Mouse (Mus musculus): Measurements from ENCODE around the gene Snd1.

Snd1 gene

DNA sequence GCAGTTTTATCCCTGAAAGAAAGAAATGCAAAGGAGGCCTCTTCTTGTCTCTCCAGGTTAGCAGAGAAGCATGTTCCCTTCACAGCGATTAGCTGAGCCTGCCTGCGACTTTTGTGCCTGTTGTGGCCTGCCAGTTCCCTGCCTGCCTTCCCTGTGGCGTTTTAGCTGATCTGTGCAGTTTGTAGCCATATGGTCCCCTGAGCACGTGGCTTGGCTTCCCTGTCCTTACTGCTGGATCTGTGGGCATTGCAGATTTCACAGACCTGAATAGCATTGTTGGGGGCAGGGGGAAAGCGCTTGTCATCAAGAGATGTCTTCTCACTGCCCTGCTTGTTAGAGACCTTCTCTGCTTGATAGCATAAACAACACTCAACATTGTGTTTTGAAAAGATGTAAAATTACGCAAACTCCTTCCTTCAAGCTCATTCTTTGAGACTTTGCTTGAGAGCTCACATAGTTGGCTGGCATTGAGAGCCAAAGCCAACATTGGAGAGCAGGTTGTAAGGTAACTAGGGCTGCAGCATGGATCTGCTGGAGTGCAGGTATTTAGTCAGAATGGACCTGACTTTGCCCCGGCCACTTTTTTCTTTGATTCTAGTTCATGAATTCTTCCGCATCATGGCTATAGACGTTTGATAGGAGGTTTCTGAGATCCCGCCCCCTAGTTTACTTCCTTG lies 63.0 kb downstream of the Snd1 start:
- DNase-seq (ENCODE audit: low read depth in 1 of 2, low spot score in 2 of 2) = no peak

DNA sequence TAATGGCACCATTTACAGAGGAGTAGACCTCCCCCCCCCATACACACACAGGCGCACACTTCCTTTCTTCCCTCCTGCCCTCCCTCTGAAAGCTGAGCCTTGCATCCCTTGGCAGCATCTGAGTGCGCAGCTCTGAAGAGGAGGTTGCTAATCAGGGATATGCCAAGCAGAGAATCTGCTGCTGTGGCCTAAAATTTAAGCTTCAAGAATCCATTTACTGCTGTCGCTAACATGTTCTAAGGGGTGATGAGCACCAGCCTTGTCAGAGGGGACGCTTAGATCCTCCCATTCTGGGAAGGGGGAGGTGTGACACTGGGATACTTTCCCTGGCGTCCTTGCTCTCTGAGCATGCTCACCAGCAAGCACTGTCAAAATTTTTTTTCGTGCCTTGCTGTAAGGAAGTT lies 67.4 kb downstream of the Snd1 start:
- no peak for DNase-seq (ENCODE audit: low read depth in 1 of 2, low spot score in 2 of 2)

DNA sequence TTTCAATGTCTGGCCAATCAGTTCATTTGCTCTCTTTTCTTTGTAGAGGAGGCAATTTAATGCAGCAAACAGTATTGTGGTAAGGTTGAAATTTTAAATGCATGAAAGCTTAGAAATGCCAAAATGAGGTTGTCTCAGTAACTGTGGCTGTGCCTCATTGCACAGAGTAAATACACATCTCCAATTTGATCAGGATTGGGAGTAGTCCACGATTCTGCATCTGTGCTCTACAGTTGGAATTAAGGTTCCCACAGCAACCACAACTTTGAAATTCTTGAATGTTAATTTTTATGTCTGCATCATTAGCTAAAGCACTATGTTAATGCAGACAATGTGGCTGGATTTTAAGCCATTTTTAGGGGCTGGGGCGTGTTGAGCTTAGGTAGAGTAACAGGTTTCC lies 72.0 kb downstream of the Snd1 start:
- DNase-seq (ENCODE audit: low read depth in 1 of 2, low spot score in 2 of 2) = no peak

DNA sequence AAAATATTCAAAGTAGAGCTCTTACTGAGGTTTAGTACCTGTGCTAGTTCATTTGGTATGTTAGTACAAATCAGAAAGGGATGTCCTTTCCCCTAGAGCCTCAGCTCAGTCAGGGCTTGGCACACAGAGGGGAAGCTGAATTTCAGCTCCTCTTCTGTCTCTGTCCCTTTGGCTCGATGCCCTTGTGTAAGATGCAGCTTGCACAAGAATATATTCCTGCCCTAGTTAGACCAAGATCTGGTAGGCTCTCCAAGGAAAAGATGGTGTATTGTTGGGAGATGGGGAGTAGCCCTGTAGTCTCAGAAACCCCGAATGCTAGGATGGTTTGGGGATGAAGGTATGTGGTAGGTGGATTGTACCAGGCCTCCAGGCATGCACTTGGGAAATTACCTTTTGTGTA lies 74.4 kb downstream of the Snd1 start:
- no peak for DNase-seq (ENCODE audit: low read depth in 1 of 2, low spot score in 2 of 2)

DNA sequence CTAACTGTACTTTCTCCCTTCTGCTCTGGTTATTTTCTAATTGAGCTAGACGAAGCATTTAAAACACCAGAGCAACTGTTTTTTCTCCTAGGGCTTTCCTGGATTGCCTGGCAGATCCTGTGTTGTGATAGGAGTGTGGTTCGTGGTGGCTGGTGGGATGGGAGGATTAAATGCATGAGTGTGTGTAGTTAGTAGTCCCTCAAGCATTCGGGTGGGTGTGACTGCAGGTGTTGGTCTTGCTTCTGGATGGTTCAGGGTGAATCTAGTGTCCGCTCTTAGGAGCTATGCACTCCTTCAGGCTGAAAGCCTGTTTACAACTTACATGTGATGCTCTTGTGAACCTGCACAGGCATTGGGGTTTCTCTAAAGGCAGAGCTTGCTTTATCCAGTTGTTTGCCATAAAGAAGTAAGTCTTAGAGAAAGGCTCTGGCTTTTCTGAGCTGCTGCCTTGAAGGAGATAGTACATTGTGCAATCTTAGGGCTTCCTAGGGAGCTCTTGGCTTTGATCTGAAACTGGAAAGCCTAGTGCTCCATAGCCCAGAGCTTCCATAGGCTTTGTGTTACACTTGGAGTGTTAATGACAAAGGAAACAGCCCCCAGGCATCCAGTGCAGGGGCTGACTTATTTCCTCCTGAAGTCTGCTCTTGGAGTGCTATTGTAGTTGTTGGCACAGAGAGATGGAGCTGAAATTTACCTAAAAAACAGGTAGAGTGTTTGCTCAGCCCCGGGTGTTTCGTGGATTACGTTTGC lies 75.5 kb downstream of the Snd1 start:
- DNase-seq (ENCODE audit: low read depth in 1 of 2, low spot score in 2 of 2) = no peak

DNA sequence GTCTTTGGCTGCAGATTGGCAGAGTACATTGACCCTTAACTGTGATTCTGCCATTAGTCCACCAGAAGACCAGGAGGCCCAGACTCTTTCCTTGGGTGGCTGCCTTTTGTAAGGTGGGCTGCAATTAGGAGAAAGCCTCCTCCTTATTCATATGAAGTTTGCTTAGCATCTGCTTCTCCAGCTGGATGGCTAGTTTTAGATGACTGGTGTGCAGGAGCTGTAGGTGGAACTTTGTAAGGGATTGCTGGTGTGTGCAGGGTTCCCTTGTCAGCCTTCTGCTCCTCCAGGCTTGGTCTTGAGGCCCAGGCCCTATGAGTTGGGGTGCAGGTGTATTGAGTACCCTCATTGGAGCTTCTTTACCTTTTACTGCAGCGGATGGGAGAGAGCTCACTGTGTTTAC lies 79.5 kb downstream of the Snd1 start:
- DNase-seq (ENCODE audit: low read depth in 1 of 2, low spot score in 2 of 2) = no peak

DNA sequence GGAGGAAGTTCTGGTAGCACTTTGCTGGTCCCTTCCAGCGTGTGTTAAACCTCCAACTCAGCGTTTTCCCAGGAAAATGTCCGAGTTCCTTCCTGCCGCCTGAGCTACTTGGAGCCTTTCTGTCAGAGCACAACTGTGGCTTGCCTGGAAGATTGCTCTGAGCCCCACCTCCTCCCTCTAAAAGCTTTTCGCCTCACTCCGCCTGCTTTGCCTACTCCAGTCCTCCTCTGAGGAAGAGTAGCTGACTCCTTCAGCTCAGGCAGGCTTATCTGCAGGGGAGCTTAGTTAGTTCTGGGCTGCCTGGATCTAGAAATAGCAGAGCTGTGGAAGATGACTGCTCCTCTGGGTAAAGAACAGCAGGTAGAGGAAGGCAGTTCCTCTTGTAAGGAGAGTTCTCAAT lies 80.1 kb downstream of the Snd1 start:
- no peak for DNase-seq (ENCODE audit: low read depth in 1 of 2, low spot score in 2 of 2)

DNA sequence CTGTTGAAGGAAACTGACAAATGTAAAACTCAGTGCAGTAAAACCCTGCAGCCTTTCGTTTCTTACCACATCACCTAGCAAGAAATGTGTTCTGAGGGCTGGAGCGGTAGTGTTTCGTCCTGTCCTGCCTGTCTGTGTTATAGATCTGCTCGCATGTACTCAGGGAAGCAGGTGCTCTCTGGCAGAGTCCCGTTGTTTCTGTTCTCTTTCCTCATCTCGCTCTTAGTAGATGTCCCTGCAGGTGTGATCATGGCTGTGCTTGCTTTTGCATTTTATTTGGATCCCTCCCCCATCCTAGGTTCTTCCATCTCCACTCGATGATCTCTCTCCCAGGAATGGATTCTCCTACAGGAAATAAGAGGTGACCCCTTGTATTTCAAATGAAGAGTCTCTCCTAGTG lies 80.5 kb downstream of the Snd1 start:
- DNase-seq (ENCODE audit: low read depth in 1 of 2, low spot score in 2 of 2) = no peak

DNA sequence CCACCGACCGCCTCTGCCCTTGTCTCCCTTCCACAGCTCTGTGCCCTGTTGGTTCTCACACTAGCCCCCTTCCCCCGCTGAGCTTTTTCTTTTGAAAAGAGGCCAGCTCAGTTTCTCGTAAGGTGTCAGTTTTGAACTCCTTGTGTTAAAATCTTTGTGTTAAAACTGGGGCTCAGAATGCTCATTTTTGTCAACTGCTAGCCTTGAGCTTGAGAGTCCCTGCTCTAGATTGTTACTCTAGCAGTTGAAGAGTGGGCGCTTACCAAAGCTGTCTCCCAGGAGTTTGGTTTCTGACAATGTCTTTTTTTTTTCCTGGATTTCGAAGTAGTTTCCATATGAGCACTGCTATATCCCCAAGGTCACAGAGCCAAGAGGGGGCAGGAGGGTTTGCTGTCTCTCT lies 82.8 kb downstream of the Snd1 start:
- no peak for DNase-seq (ENCODE audit: low read depth in 1 of 2, low spot score in 2 of 2)

DNA sequence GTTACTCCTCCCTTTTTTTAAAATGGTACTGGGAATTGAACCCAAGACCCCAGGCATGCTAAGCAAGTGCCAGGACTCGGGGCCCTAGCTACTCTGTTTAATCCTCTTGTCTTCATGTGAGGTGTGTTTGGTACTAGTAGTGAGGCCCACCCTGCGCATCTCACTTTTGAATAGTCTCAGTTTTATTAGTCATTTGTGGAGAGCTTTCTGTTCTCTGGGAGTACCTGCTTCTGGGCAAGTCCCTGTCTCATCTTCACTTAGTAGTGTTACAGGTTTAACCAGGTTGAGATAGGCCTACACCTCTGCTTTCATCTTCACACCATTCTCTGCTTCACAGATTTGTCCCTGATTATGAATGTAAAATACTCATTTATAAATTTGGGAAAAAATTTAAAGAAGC lies 84.5 kb downstream of the Snd1 start:
- DNase-seq (ENCODE audit: low read depth in 1 of 2, low spot score in 2 of 2) = no peak

DNA sequence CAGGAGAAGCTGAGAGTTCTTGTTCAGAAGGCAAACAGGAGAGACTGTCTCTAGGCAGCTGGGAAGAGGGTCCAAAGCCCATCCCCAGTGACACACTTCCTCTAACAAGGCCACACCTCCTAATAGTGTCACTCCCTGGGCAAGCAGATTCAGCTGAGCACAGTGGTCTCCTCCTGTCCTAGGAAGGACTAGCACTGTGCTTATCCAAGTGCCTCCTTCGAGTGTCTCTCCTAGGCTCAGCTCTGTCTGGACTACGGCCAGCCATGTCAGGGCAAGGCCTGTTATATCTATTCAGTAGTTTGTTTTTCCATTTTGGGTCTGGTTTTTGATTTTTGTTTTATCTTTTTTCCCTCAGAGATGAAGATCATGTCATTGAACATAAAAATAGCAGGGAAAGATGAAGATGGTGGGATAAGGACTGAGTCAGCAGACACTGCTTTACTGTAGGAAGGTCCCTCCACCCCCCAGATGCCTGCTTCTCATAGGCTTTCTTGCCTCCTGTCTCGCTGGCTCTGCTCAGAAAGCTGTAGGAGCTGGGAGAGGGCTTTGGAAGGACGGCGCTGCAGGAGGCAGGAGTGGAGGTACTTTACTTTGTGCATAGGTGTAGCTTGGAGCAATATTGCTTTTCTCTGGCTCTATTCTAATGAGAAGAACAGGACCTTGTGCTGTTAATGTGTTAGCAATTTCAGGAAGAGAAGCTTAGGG lies 86.5 kb downstream of the Snd1 start:
- DNase-seq (ENCODE audit: low read depth in 1 of 2, low spot score in 2 of 2) = no peak

DNA sequence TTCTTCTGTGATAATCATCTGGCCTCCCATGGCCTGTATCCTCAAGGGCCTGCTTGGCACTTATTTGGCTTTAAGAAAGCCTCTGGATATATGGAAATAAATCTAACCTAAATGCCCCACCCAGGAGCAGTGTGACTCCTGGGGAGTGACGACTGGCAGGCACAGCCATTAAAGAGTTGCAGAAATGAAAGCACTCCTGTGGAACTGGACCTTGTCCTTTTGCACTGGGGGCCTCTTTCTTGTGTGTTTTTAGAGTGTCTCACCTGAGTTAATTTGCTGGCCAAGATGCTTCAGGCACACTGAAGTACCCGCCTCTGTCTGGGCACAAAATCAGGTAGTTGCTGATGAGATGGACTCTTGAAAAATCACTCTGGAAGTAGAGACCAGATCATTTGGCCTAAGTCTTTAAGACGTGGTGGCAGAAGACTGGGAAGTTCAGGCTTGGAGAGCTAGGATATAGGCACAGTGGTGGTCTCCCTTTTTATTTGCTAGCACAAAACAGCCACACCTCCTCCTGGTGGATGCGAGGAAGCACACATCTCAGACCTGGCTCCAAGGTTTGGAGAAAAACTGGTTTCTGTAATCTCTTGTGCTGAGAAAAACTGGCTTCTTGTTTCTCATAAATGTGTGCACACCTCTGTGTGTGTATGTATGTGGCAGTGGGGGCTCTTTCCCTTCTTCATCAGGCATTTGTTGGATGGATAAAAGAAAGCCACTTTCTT lies 87.5 kb downstream of the Snd1 start:
- DNase-seq (ENCODE audit: low read depth in 1 of 2, low spot score in 2 of 2) = no peak

DNA sequence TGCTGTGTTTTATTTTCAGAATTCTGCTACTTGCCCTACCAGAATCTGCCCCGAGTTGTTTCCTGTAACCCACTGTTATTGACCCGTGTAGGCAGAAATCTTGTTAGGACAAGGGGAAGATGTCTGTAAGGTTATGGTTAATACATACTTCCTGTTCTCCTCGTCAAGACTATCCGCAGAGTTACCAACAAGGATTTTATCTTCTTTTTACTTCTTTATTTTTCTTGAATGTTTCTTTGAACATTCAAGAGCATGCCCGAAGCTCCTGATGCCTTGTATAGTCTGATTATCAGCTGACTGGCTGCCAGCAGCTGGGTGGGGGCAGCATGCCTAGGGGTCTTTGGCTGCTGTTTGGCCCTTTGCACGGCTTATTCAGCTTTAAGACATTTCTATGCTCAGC lies 93.0 kb downstream of the Snd1 start:
- no peak for DNase-seq (ENCODE audit: low read depth in 1 of 2, low spot score in 2 of 2)

DNA sequence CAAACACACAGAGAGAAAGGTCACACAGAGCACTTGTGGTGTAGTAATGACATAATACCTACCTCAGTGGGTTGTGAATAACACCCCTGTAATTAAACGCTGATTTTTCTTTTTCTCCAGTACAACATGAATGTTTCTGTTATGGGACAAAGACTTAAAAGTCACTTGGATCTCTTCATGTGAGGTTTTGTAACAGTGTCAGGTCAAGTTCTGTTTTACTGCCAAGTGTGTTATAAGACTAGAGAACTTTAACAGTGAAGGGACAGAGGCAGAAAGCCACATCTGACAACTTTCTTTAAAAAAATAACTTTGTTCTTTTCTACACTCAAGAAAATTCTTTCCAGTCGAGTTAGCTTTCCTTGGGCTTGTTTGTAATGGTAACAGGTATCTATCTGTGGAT lies 97.0 kb downstream of the Snd1 start:
- DNase-seq (ENCODE audit: low read depth in 1 of 2, low spot score in 2 of 2) = no peak

DNA sequence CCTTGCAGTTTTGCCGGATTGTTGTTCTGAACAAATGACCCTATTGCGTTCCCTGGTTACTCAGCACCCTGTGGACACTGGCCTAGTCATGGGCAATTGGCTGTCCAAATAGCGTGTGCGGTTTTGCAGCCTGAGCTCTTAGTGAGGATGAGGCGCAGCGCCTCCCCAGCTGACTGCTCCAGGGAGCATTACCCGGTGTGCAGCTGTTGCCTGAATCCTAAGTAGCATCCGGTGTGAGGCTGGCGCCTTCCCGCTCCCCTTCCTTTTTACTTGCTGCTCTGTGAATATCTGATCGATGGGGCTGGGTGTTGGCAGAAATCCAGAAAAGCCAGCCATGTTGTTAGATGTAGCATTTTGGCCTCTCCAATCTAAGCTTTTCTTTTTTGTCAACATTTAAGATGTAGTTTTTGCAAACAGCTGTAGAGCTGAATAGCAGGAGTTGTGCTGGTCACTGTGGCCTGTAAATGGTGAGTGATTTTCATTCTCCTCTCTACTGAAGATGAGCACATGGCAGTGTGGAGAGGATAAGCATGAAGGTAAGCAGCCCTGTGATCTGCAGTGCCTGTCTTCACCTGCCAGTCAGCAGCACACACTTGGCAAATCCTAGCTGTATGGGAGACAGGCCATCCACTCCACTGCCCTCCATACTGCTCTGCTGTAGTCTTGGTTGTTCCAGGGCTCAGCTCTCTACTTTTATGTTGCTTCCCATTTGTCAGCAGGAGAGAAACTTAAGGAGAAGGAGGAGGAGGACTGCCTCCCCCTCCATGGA lies 98.2 kb downstream of the Snd1 start:
- DNase-seq (ENCODE audit: low read depth in 1 of 2, low spot score in 2 of 2) = no peak

DNA sequence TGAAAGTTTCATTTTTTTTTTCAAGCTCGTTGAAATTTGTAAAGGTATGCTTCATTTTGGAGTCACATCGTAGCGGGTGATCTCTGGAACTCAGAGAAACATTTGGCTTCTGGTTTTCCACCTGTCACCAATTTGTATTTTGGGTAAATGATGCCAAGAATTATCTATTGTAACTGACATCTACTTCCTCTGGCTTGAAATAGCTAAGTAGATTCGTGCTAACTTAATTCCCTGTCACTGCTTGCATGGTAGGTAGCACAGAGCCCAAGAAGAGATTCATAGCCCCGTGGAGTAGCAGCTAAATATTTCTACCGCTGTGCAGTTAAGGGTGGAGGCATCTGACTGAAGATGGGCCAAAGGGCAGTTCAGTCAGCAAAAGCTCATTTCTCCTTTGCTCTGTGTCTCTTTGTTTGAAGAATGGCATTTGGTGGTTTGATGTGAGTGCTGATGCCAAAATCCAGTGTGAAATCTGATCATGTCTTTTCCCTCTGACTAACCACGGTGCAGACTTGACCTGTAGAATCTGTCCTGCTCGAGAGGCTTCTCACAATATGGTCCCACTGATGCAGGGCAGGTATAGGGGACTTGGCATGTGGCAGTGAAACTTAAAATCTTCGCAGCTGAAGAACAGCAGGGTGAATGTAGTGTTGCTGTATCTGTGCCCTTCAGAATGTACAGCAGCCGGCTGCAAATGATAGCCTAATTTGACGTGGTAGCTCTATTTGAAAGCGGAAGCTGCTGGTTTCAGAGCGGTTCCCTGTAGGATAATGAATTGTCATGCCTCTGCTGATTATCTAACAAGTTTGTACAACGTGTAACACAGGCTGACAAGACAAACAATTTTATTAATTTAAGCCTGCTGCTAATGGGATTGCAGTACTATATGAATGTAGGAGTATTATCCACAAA lies 101.7 kb downstream of the Snd1 start:
- no peak for DNase-seq (ENCODE audit: low read depth in 1 of 2, low spot score in 2 of 2)

DNA sequence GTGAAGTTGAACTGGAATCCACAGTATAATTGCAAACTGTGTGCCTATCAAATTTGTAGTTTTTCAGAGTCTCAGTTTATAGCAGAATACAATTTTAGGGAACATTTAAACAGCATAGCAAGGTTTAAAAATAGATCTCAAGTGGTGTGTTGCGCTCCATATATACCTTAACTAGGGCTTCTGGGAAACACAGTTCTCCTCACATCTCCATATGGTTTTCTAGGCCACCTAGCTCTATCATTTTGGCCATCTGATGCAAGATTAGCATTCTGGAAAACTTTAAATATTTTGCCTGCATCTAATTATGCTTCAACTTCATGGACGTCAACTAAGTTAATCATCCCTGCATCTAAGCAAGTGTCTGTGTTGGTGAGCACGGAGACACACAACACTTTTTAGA lies 107.9 kb downstream of the Snd1 start:
- DNase-seq (ENCODE audit: low read depth in 1 of 2, low spot score in 2 of 2) = no peak

DNA sequence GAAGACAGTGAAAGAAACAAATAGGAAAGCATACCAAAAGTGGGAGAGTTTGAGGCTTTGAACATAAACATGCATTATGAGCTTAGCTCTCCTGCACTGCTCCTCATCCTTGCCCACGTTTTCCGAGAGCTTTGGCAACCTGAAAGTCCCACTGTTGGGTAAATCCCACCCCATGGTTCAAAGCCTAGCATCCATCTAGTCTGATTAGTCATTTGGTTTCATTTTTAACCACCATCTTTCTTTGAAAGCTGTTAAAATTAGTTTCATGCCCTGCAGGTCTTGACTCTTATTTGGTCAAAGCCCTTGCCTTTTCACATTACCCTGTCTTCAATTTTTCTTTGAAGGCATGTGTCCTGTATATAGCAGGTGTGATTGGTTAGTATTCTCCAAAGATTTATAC lies 108.5 kb downstream of the Snd1 start:
- DNase-seq (ENCODE audit: low read depth in 1 of 2, low spot score in 2 of 2) = no peak

DNA sequence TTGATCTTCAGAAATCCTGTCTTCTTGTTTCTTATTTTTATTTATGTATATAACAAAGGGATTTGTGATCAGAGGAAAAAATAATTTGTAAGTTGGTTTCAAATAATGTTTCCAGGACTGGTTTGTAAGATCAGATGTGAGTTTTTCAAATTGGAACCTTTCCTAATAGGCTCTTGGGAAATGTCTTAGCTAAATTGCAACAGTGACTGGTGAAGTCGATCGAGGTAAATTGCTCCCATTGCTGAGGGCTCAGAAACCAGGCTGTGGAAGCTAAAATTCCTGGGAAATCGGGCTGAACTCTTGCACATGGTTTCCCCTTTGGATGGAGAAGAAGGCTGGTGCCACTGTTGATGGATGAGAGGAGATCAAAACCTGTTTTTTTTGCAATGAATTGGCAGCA lies 111.9 kb downstream of the Snd1 start:
- no peak for DNase-seq (ENCODE audit: low read depth in 1 of 2, low spot score in 2 of 2)
